Mouse (Mus musculus) kidney, adult 9 months (tissue): ENCODE measurements at regions not wholly inside any gene's neighbourhood (a gene's known extent, or its start where the extent isn't known, plus 50 kb on each side); places are given as distances from the start of the nearest gene placed in this dataset.

Experiments
- DNase-seq: peaks from one replicate; pipeline ENCODE4 v3.0.0; 2022

GRCm38 (mm10) chr13:48115890-48116289, 145.1 kb upstream of the Id4 start:
- no peak for DNase-seq

GRCm38 (mm10) chr13:48126582-48126981, 134.4 kb upstream of the Id4 start:
- DNase-seq = peak; percentile 57

- DNase-seq = peak; percentile 85
These were observed 130.3 kb upstream of the Id4 start for GRCm38 (mm10) chr13:48130724-48131123.

GRCm38 (mm10) chr13:48131681-48132080, 129.3 kb upstream of the Id4 start:
- peak; percentile 35 for DNase-seq

GRCm38 (mm10) chr13:48145976-48146375, 115.1 kb upstream of the Id4 start:
- DNase-seq = no peak

GRCm38 (mm10) chr13:48147061-48147460, 114.0 kb upstream of the Id4 start:
- DNase-seq = no peak

- DNase-seq = no peak
These were observed 107.8 kb upstream of the Id4 start for GRCm38 (mm10) chr13:48153248-48153647.

GRCm38 (mm10) chr13:48153684-48154413, 107.2 kb upstream of the Id4 start:
- no peak for DNase-seq

GRCm38 (mm10) chr13:48154414-48155105, 106.5 kb upstream of the Id4 start:
- DNase-seq = no peak

GRCm38 (mm10) chr13:48159020-48159910, 101.8 kb upstream of the Id4 start:
- no peak for DNase-seq

- no peak for DNase-seq
These were observed 100.9 kb upstream of the Id4 start for GRCm38 (mm10) chr13:48160161-48160560.

GRCm38 (mm10) chr13:48161339-48161738, 99.7 kb upstream of the Id4 start:
- DNase-seq = no peak

GRCm38 (mm10) chr13:48164586-48164985, 96.4 kb upstream of the Id4 start:
- no peak for DNase-seq

- no peak for DNase-seq
These were observed 95.2 kb upstream of the Id4 start for GRCm38 (mm10) chr13:48165838-48166237.

- DNase-seq = no peak
These were observed 93.1 kb upstream of the Id4 start for GRCm38 (mm10) chr13:48167976-48168375.

GRCm38 (mm10) chr13:48171309-48171953, 89.6 kb upstream of the Id4 start:
- no peak for DNase-seq

- no peak for DNase-seq
These were observed 89.0 kb upstream of the Id4 start for GRCm38 (mm10) chr13:48171994-48172393.

GRCm38 (mm10) chr13:48192476-48192875, 68.6 kb upstream of the Id4 start:
- DNase-seq = no peak

GRCm38 (mm10) chr13:48193942-48194341, 67.1 kb upstream of the Id4 start:
- DNase-seq = no peak

- no peak for DNase-seq
These were observed 53.2 kb upstream of the Id4 start for GRCm38 (mm10) chr13:48207824-48208223.
